Mouse (Mus musculus): ENCODE results near the gene Dlx2. TPM values are rescaled to one million over a fixed set of nuclear protein-coding genes. Genes with fewer than 3 reads are reported as not detected.

The Dlx2 gene
- polyA plus RNA-seq, 1 experiment from 2014 or later = 0.28 TPM

- Histone ChIP-seq H3K9me3 (ENCODE audit: control insufficient read depth, low read length) (no peaks in the 10 kb centered on the region), H3K27ac (no peak overlapping the region), H3K9ac (no peak overlapping the region), H3K36me3 (replicated peaks; ENCODE audit: control insufficient read depth, insufficient read depth) (no peaks in the 10 kb centered on the region), H3K27me3 (ENCODE audit: control insufficient read depth, insufficient read depth, low read length) (peaks cover 70% of the 10 kb centered on the region), H3K4me1 (replicated peaks; ENCODE audit: control insufficient read depth, insufficient read depth, low read length) (no peaks in the 10 kb centered on the region), H3K4me3 (replicated peaks; ENCODE audit: low read length) (no peak overlapping the region), H3K4me2 (replicated peaks) (no peak overlapping the region)
- DNase-seq (ENCODE audit: low spot score) (no peak), ATAC-seq (ENCODE audit: low FRiP score) (no peak)
- under 1% methylated on average over 18 of the region's 18 CpGs for WGBS
Measured at GRCm38 (mm10) chr2:71551704-71552103, 5.2 kb upstream of the Dlx2 start.

- Histone ChIP-seq H3K9ac (no peak overlapping the region), H3K36me3 (replicated peaks; ENCODE audit: control insufficient read depth, insufficient read depth) (no peaks in the 10 kb centered on the region), H3K27ac (no peak overlapping the region), H3K4me2 (replicated peaks) (no peak overlapping the region), H3K4me3 (replicated peaks; ENCODE audit: low read length) (no peak overlapping the region), H3K4me1 (replicated peaks; ENCODE audit: control insufficient read depth, insufficient read depth, low read length) (peaks cover 9% of the 10 kb centered on the region), H3K9me3 (ENCODE audit: control insufficient read depth, low read length) (no peaks in the 10 kb centered on the region), H3K27me3 (ENCODE audit: control insufficient read depth, insufficient read depth, low read length) (peaks cover 83% of the 10 kb centered on the region)
- DNase-seq (ENCODE audit: low spot score) (no peak), ATAC-seq (ENCODE audit: low FRiP score) (no peak)
- WGBS = 26% methylated on average over 3 of the region's 3 CpGs
Measured at GRCm38 (mm10) chr2:71550330-71550729, 3.8 kb upstream of the Dlx2 start.

- Histone ChIP-seq H3K27me3 (ENCODE audit: control insufficient read depth, insufficient read depth, low read length) (peaks cover 89% of the 10 kb centered on the region), H3K36me3 (replicated peaks; ENCODE audit: control insufficient read depth, insufficient read depth) (no peaks in the 10 kb centered on the region)
- WGBS = 2% methylated on average over 8 of the region's 8 CpGs
Measured at GRCm38 (mm10) chr2:71547829-71548228, 1.3 kb upstream of the Dlx2 start.

GRCm38 (mm10) chr2:71545882-71546639, 493 bp downstream of the Dlx2 start:
- no peak overlapping the region for H3K27ac ChIP-seq
- H3K27me3 ChIP-seq (ENCODE audit: control insufficient read depth, insufficient read depth, low read length) = peaks cover 89% of the 10 kb centered on the region
- 0 out of 2 replicates have a peak overlapping the region, but pooled peaks have one; percentile 31 for H3K9ac ChIP-seq
- H3K36me3 ChIP-seq (replicated peaks; ENCODE audit: control insufficient read depth, insufficient read depth) = no peaks in the 10 kb centered on the region
- no peaks in the 10 kb centered on the region for H3K9me3 ChIP-seq (ENCODE audit: control insufficient read depth, low read length)
- DNase-seq (ENCODE audit: low spot score) = no peak
- H3K4me2 ChIP-seq (replicated peaks) = peak overlapping the region; percentile 92
- under 1% methylated on average over 59 of the region's 59 CpGs for WGBS
- peaks cover 15% of the 10 kb centered on the region for H3K4me1 ChIP-seq (replicated peaks; ENCODE audit: control insufficient read depth, insufficient read depth, low read length)
- peak overlapping the region; percentile 40 for H3K4me3 ChIP-seq (replicated peaks; ENCODE audit: low read length)
- ATAC-seq (ENCODE audit: low FRiP score) = peak; percentile 48

More at GRCm38 (mm10) chr2:71547829-71548228, 1.3 kb upstream of the Dlx2 start:
- H3K27ac ChIP-seq = no peak overlapping the region
- no peak overlapping the region for H3K4me3 ChIP-seq (replicated peaks; ENCODE audit: low read length)
- no peak overlapping the region for H3K4me2 ChIP-seq (replicated peaks)
- no peak overlapping the region for H3K9ac ChIP-seq
- peak; percentile 85 for DNase-seq (ENCODE audit: low spot score)
- H3K4me1 ChIP-seq (replicated peaks; ENCODE audit: control insufficient read depth, insufficient read depth, low read length) = peaks cover 15% of the 10 kb centered on the region
- no peaks in the 10 kb centered on the region for H3K9me3 ChIP-seq (ENCODE audit: control insufficient read depth, low read length)
- ATAC-seq (ENCODE audit: low FRiP score) = no peak

- DNase-seq (ENCODE audit: low spot score) (no peak), ATAC-seq (ENCODE audit: low FRiP score) (no peak)
- Histone ChIP-seq H3K4me3 (replicated peaks; ENCODE audit: low read length) (peak overlapping the region; percentile 40), H3K36me3 (replicated peaks; ENCODE audit: control insufficient read depth, insufficient read depth) (no peaks in the 10 kb centered on the region), H3K27me3 (ENCODE audit: control insufficient read depth, insufficient read depth, low read length) (peaks cover 91% of the 10 kb centered on the region), H3K9ac (no peak overlapping the region), H3K9me3 (ENCODE audit: control insufficient read depth, low read length) (no peaks in the 10 kb centered on the region), H3K4me2 (replicated peaks) (peak overlapping the region; percentile 92), H3K27ac (no peak overlapping the region), H3K4me1 (replicated peaks; ENCODE audit: control insufficient read depth, insufficient read depth, low read length) (peaks cover 15% of the 10 kb centered on the region)
- under 1% methylated on average over 31 of the region's 32 CpGs for WGBS
Measured at GRCm38 (mm10) chr2:71545401-71545881, 1.1 kb downstream of the Dlx2 start.

GRCm38 (mm10) chr2:71544391-71545285, 1.9 kb downstream of the Dlx2 start:
- WGBS = under 1% methylated on average over 54 of the region's 61 CpGs
- no peak for ATAC-seq (ENCODE audit: low FRiP score)
- no peak overlapping the region for H3K9ac ChIP-seq
- H3K9me3 ChIP-seq (ENCODE audit: control insufficient read depth, low read length) = no peaks in the 10 kb centered on the region
- no peak overlapping the region for H3K27ac ChIP-seq
- peak overlapping the region; percentile 92 for H3K4me2 ChIP-seq (replicated peaks)
- H3K27me3 ChIP-seq (ENCODE audit: control insufficient read depth, insufficient read depth, low read length) = peaks cover 90% of the 10 kb centered on the region
- H3K36me3 ChIP-seq (replicated peaks; ENCODE audit: control insufficient read depth, insufficient read depth) = no peaks in the 10 kb centered on the region
- DNase-seq (ENCODE audit: low spot score) = no peak
- peak overlapping the region; percentile 40; the same call in 1 of the 2 replicates for H3K4me3 ChIP-seq (replicated peaks; ENCODE audit: low read length)
- H3K4me1 ChIP-seq (replicated peaks; ENCODE audit: control insufficient read depth, insufficient read depth, low read length) = peaks cover 15% of the 10 kb centered on the region

- Histone ChIP-seq H3K4me3 (replicated peaks; ENCODE audit: low read length) (peak overlapping the region; percentile 7; the same call in 1 of the 2 replicates), H3K4me1 (replicated peaks; ENCODE audit: control insufficient read depth, insufficient read depth, low read length) (peaks cover 15% of the 10 kb centered on the region), H3K27ac (no peak overlapping the region), H3K27me3 (ENCODE audit: control insufficient read depth, insufficient read depth, low read length) (peaks cover 90% of the 10 kb centered on the region), H3K9ac (no peak overlapping the region), H3K9me3 (ENCODE audit: control insufficient read depth, low read length) (no peaks in the 10 kb centered on the region), H3K4me2 (replicated peaks) (no peak overlapping the region), H3K36me3 (replicated peaks; ENCODE audit: control insufficient read depth, insufficient read depth) (no peaks in the 10 kb centered on the region)
- 1% methylated on average over 20 of the region's 20 CpGs for WGBS
- no peak for ATAC-seq (ENCODE audit: low FRiP score)
- no peak for DNase-seq (ENCODE audit: low spot score)
Measured at GRCm38 (mm10) chr2:71543948-71544347, 2.6 kb downstream of the Dlx2 start.

GRCm38 (mm10) chr2:71543531-71543930, 3.0 kb downstream of the Dlx2 start:
- 4% methylated on average over 9 of the region's 9 CpGs for WGBS

GRCm38 (mm10) chr2:71542816-71543301, 3.7 kb downstream of the Dlx2 start:
- ATAC-seq (ENCODE audit: low FRiP score) = no peak
- H3K36me3 ChIP-seq (replicated peaks; ENCODE audit: control insufficient read depth, insufficient read depth) = no peaks in the 10 kb centered on the region
- H3K27ac ChIP-seq = no peak overlapping the region
- DNase-seq (ENCODE audit: low spot score) = no peak
- H3K9ac ChIP-seq = no peak overlapping the region
- H3K4me3 ChIP-seq (replicated peaks; ENCODE audit: low read length) = no peak overlapping the region
- peaks cover 90% of the 10 kb centered on the region for H3K27me3 ChIP-seq (ENCODE audit: control insufficient read depth, insufficient read depth, low read length)
- peaks cover 15% of the 10 kb centered on the region for H3K4me1 ChIP-seq (replicated peaks; ENCODE audit: control insufficient read depth, insufficient read depth, low read length)
- H3K9me3 ChIP-seq (ENCODE audit: control insufficient read depth, low read length) = no peaks in the 10 kb centered on the region
- under 1% methylated on average over 28 of the region's 30 CpGs for WGBS
- H3K4me2 ChIP-seq (replicated peaks) = peak overlapping the region; percentile 21; the same call in 1 of the 2 replicates

More at GRCm38 (mm10) chr2:71543531-71543930, 3.0 kb downstream of the Dlx2 start:
- Histone ChIP-seq H3K4me1 (replicated peaks; ENCODE audit: control insufficient read depth, insufficient read depth, low read length) (peaks cover 15% of the 10 kb centered on the region), H3K27ac (no peak overlapping the region), H3K36me3 (replicated peaks; ENCODE audit: control insufficient read depth, insufficient read depth) (no peaks in the 10 kb centered on the region), H3K4me3 (replicated peaks; ENCODE audit: low read length) (no peak overlapping the region; the same call in 1 of the 2 replicates), H3K4me2 (replicated peaks) (no peak overlapping the region), H3K9ac (no peak overlapping the region), H3K9me3 (ENCODE audit: control insufficient read depth, low read length) (no peaks in the 10 kb centered on the region), H3K27me3 (ENCODE audit: control insufficient read depth, insufficient read depth, low read length) (peaks cover 90% of the 10 kb centered on the region)
- DNase-seq (ENCODE audit: low spot score) = no peak
- ATAC-seq (ENCODE audit: low FRiP score) = no peak
